ENCODE assay signal across 23 mouse cellular contexts in genomic region chr11:68487720-68488119, GRCm38 (mm10). TPM values are rescaled to one million over a fixed set of nuclear protein-coding genes. Genes with fewer than 3 reads are reported as not detected.
"Had no signal": no experiment of that assay in that cellular context is flagged by ENCODE, and none has a peak within 500 bp of the region (broad histone marks: within the 10 kb centered on the region; RNA-seq: fewer than 3 reads in every experiment).

No protein-coding gene starts in this region.

- H3K36me3 ChIP-seq: heart, embryonic 13.5 days; heart, embryonic 15.5 days; hindbrain, embryonic 12.5 days; intestine, embryonic 15.5 days; limb, embryonic 10.5 days; limb, embryonic 12.5 days had no signal

- ATAC-seq: forebrain, postnatal 0 days; hindbrain, embryonic 16.5 days; inflammation-experienced regulatory T-cells, adult 6 months; intestine, embryonic 15.5 days; intestine, postnatal 0 days had no signal

- DNase-seq: forebrain, postnatal 0 days; gastrocnemius, postnatal 14 days; heart, adult 18-20 months; heart, postnatal 14 days; heart, postnatal 36 days; kidney, adult 18-20 months; kidney, adult 8-10 months; kidney, postnatal 10 days; kidney, postnatal 25 days; kidney, postnatal 4 days had no signal

- H3K9me3 ChIP-seq: heart, embryonic 13.5 days; heart, embryonic 15.5 days; hindbrain, embryonic 12.5 days; intestine, embryonic 15.5 days; limb, embryonic 10.5 days; limb, embryonic 12.5 days had no signal

- H3K27me3 ChIP-seq: heart, embryonic 15.5 days; hindbrain, embryonic 12.5 days; intestine, embryonic 15.5 days; limb, embryonic 12.5 days had no signal

- H3K4me3 ChIP-seq: heart, embryonic 13.5 days; heart, embryonic 15.5 days; hindbrain, embryonic 12.5 days; intestine, embryonic 15.5 days; layer of hippocampus, adult 2 months; left cerebral cortex, adult 2 months; limb, embryonic 10.5 days; limb, embryonic 12.5 days had no signal

- H3K27ac ChIP-seq: heart, embryonic 13.5 days; hindbrain, embryonic 12.5 days; hindbrain, embryonic 14.5 days; intestine, embryonic 15.5 days; layer of hippocampus, adult 2 months; left cerebral cortex, adult 2 months; limb, embryonic 10.5 days; limb, embryonic 12.5 days had no signal

- H3K4me1 ChIP-seq: intestine, embryonic 15.5 days; limb, embryonic 12.5 days had no signal

- H3K9ac ChIP-seq: forebrain, postnatal 0 days; heart, embryonic 13.5 days; heart, embryonic 15.5 days; hindbrain, embryonic 12.5 days; hindbrain, embryonic 14.5 days; intestine, embryonic 15.5 days; limb, embryonic 12.5 days had no signal

- H3K4me2 ChIP-seq: heart, embryonic 11.5 days; heart, embryonic 13.5 days; heart, embryonic 15.5 days; hindbrain, embryonic 12.5 days; hindbrain, embryonic 14.5 days; intestine, embryonic 15.5 days; limb, embryonic 12.5 days had no signal

RNA-seq across cellular contexts. Expression of gene Pik3r6, which starts 15.1 kb away (rescaled TPM):
- polyA plus RNA-seq: inflammation-experienced regulatory T-cells, adult 6 months had no signal
